In genomic region chr14:105518706-105519105, GRCm38 (mm10) we compare ENCODE assay signal across 15 mouse cellular contexts.
"Had no signal": no experiment of that assay in that cellular context is flagged by ENCODE, and none has a peak within 500 bp of the region (broad histone marks: within the 10 kb centered on the region; RNA-seq: fewer than 3 reads in every experiment).

No protein-coding gene starts in this region.

- H3K27ac ChIP-seq: neural tube, embryonic 15.5 days; stomach, embryonic 15.5 days; stomach, postnatal 0 days had no signal

- DNase-seq: retina, postnatal 1 day; right cerebral cortex, adult 18-20 months; right cerebral cortex, postnatal 14 days; right cerebral cortex, postnatal 25 days; right cerebral cortex, postnatal 4 days; spleen, adult 18-20 months; thymus, adult 18-20 months; thymus, adult 2 months; thymus, postnatal 14 days; thymus, postnatal 25 days; thymus, postnatal 36 days; thymus, postnatal 4 days had no signal

- H3K4me3 ChIP-seq: neural tube, embryonic 15.5 days; stomach, embryonic 15.5 days had no signal

- H3K36me3 ChIP-seq: neural tube, embryonic 15.5 days; stomach, embryonic 15.5 days had no signal

- H3K9me3 ChIP-seq: neural tube, embryonic 15.5 days; stomach, embryonic 15.5 days had no signal

- H3K27me3 ChIP-seq: neural tube, embryonic 15.5 days; stomach, embryonic 15.5 days had no signal

- H3K9ac ChIP-seq: neural tube, embryonic 15.5 days; stomach, embryonic 15.5 days had no signal

- H3K4me1 ChIP-seq: stomach, embryonic 15.5 days had no signal

- H3K4me2 ChIP-seq: neural tube, embryonic 15.5 days; stomach, embryonic 15.5 days had no signal
